Mouse (Mus musculus): ENCODE measurements around the gene Grin3b.

- TF ChIP-seq MAFK (IDR thresholded peaks at IDR 0.05; ENCODE audit: insufficient read depth, low read depth, low read length) (no peak), CHD2 (IDR thresholded peaks at IDR 0.05; ENCODE audit: low read depth, low read length) (no peak), ZNF384 (IDR thresholded peaks at IDR 0.05; ENCODE audit: low read depth, low read length) (no peak), HCFC1 (IDR thresholded peaks at IDR 0.05; ENCODE audit: borderline replicate concordance, insufficient read depth, low read length) (no peak), ZC3H11A (IDR thresholded peaks at IDR 0.05; ENCODE audit: borderline replicate concordance, low read depth, low read length) (no peak)
Measured at GRCm38 (mm10) chr10:79987771-79988505, 17.4 kb downstream of the Grin3b start.
